Mouse (Mus musculus) stomach, postnatal 0 days (tissue): ENCODE results near the gene Ccl25. TPM values are rescaled to one million over a fixed set of nuclear protein-coding genes. Genes with fewer than 3 reads are reported as not detected.
"Not testable (repeated sequence)": the region's sequence is repeated elsewhere in the genome, so short reads cannot be mapped to it uniquely, and the experiment has no call there.

Source experiments
- ATAC-seq: fragments of 200-750 bp; cut with Nextera tagmentation; 2 replicates; pipeline ENCODE4 v1.8.0; 2017; ENCODE audit not compliant: low FRiP score, low TSS enrichment
- DNase-seq: peaks from one replicate; pipeline ENCODE4 v3.0.0-alpha.2; 2016; ENCODE audit warnings: low spot score
- H3K27ac ChIP-seq: fragments of 300-500 bp; sonication (generic); replicated peaks from 2 replicates; pipeline ENCODE4 v1.5.1; 2014; ENCODE audit warnings: mild to moderate bottlenecking, control low read depth
- H3K27me3 ChIP-seq: fragments of 300-500 bp; sonication (generic); 2 replicates; pipeline ENCODE4 v1.6.1; 2014; ENCODE audit warnings: low read length; ENCODE audit not compliant: control insufficient read depth, insufficient read depth
- H3K36me3 ChIP-seq: fragments of 300-500 bp; sonication (generic); 2 replicates; pipeline ENCODE4 v1.6.1; 2014; ENCODE audit warnings: low read length, mixed read lengths; ENCODE audit not compliant: control insufficient read depth, insufficient read depth
- H3K4me1 ChIP-seq: fragments of 300-500 bp; sonication (generic); replicated peaks from 2 replicates; pipeline ENCODE4 v1.6.1; 2014; ENCODE audit warnings: antibody characterized with exemption; ENCODE audit not compliant: control insufficient read depth, insufficient read depth
- H3K4me2 ChIP-seq: fragments of 300-500 bp; sonication (generic); replicated peaks from 2 replicates; pipeline ENCODE4 v1.6.1; 2014; ENCODE audit warnings: low read depth, mild to moderate bottlenecking, control low read depth, moderate library complexity
- H3K4me3 ChIP-seq: fragments of 300-500 bp; sonication (generic); 2 replicates; pipeline ENCODE4 v1.5.1; 2014; ENCODE audit warnings: low read depth, low read length, control low read depth
- H3K9ac ChIP-seq: fragments of 300-500 bp; sonication (generic); 2 replicates; pipeline ENCODE4 v1.6.1; 2014; ENCODE audit warnings: mild to moderate bottlenecking, low read length, control low read depth, mixed read lengths
- H3K9me3 ChIP-seq: fragments of 300-500 bp; sonication (generic); 2 replicates; pipeline ENCODE4 v1.6.1; 2016; ENCODE audit warnings: low read length; ENCODE audit not compliant: control insufficient read depth
- CTCF ChIP-seq: IDR thresholded peaks from 2 replicates; pipeline ENCODE4 v1.5.1; 2016; ENCODE audit warnings: antibody characterized with exemption, low read depth, mild to moderate bottlenecking, moderate library complexity
- WGBS: fragments of 180-500 bp; shearing (Covaris S2); extraction: QIAGEN DNeasy Blood & Tissue Kit; methylation state at CpG from one replicate; pipeline ENCODE4 v1.1.7; 2014; 5-methylcytosine and 5-hydroxymethylcytosine counted together
- polyA plus RNA-seq: library from polyadenylated mRNA; unstranded; fragments of >200 nt; fragmentation: Nextera tagmentation; extraction: Ambion mirVana; gene quantifications from 2 replicates; pipeline ENCODE4 v1.2.1, GENCODE M21; 2015

Ccl25 gene
- polyA plus RNA-seq, 1 experiment from 2014 or later = 5.3 TPM

- not testable (repeated sequence) for ATAC-seq, H3K36me3 ChIP-seq, H3K4me2 ChIP-seq, H3K4me3 ChIP-seq, H3K27ac ChIP-seq, H3K27me3 ChIP-seq, H3K4me1 ChIP-seq, H3K9me3 ChIP-seq, DNase-seq, H3K9ac ChIP-seq
- TF ChIP-seq CTCF = peak; percentile 57
- WGBS = 63% methylated on average over 6 of the region's 6 CpGs
Observed at GRCm38 (mm10) chr8:4408425-4408824, 83.4 kb downstream of the Ccl25 start.

Other genes starting within 250 kb of the Ccl25 start
- gene Cd209f, start 219.4 kb upstream of the Ccl25 start, polyA plus RNA-seq = 0.45 and 0.50 TPM in 2 replicates
- gene Cd209g, start 191.1 kb upstream of the Ccl25 start, polyA plus RNA-seq = 0.12 TPM in 1 of 2 replicates, not detected in the other
- 10.6 and 11.0 TPM in 2 replicates for gene Evi5l, start 158.6 kb upstream of the Ccl25 start, polyA plus RNA-seq
- 0.52 and 0.90 TPM in 2 replicates for gene Prr36, start 107.8 kb upstream of the Ccl25 start, polyA plus RNA-seq
- 9.8 and 10.6 TPM in 2 replicates for gene Lrrc8e, start 98.4 kb upstream of the Ccl25 start, polyA plus RNA-seq
- gene Map2k7, start 86.5 kb upstream of the Ccl25 start, polyA plus RNA-seq = 15.7 and 19.8 TPM in 2 replicates
- 0.42 and 0.56 TPM in 2 replicates for gene Gm49320, start 86.3 kb upstream of the Ccl25 start, polyA plus RNA-seq
- gene Tgfbr3l, start 77.0 kb upstream of the Ccl25 start, polyA plus RNA-seq = 1.1 and 1.7 TPM in 2 replicates
- gene Snapc2, start 72.1 kb upstream of the Ccl25 start, polyA plus RNA-seq = 33.8 and 35.6 TPM in 2 replicates
- gene Ctxn1, start 65.9 kb upstream of the Ccl25 start, polyA plus RNA-seq = 43.9 and 53.1 TPM in 2 replicates
- 37.8 and 38.4 TPM in 2 replicates for gene Timm44, start 49.3 kb upstream of the Ccl25 start, polyA plus RNA-seq
- 80.2 and 88.6 TPM in 2 replicates for gene Elavl1, start 203 bp downstream of the Ccl25 start, polyA plus RNA-seq
- gene Cers4, start 167.8 kb downstream of the Ccl25 start, polyA plus RNA-seq = 22.6 and 25.9 TPM in 2 replicates